Mouse (Mus musculus): ENCODE measurements around the gene Srsf3. TPM values are rescaled to one million over a fixed set of nuclear protein-coding genes. Genes with fewer than 3 reads are reported as not detected.

Gene Srsf3
- polyA plus RNA-seq, 1 experiment from 2014 or later, result 513 TPM

DNA sequence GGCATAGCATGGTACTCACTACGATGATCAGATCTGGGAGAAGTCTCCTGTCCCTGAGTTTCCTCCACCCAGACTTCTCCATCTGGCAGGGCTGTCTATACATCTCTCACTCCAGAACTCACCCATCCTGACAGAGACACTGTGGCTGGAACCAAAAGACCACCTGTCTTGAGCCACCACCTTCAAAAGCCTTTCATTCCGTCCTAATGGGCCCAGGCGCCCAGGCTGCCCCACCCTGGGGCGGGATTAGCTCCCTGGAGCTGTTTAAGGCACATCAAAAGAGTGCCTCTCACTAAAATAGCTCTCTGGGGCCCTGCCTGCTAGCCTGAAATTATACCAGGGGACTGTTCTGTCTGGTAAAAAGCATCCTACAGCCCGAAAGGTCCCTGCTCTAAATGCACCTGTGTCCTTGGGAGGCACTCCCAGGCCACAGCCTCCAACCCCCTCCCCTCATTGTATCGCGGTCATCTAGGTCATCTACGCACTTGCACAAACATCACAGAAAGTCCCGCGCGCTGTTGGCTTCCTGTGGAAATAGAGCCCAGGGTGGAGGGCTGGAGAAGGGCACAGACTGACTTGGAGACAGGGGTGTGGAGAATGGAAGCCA lies 40.4 kb downstream of the Srsf3 start:
- 16% methylated on average over 11 of the region's 11 CpGs for WGBS
- Histone ChIP-seq H3K27ac (replicated peaks) (no peak overlapping the region), H3K9me3 (no peaks in the 10 kb centered on the region), H3K27me3 (no peaks in the 10 kb centered on the region), H3K9ac (no peak overlapping the region), H3K4me2 (no peak overlapping the region), H3K36me3 (no peaks in the 10 kb centered on the region), H3K4me3 (no peak overlapping the region), H3K4me1 (replicated peaks) (peaks cover 22% of the 10 kb centered on the region)
- no peak for ATAC-seq (ENCODE audit: low read depth)

DNA sequence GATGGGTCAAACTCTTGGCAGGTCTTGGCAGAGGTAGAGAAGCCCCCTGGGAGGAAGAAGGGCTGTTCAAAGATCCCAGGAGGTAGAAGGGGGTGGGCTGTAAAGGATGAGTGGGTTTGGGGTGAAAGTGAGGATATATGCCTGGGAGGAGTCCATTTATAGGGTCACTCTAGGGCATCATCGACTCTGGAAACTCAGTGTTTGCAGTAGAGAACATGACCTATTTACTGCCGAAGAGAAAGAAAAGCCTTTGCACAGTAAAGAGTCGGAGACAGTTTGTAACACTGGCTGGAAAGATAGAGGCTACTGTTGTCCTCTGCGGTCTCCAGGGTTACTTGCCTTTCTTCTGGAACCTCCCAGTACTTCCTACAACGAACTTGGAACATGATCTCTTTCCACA lies 40.9 kb downstream of the Srsf3 start:
- H3K36me3 ChIP-seq, result no peaks in the 10 kb centered on the region
- no peak overlapping the region for H3K9ac ChIP-seq
- no peak overlapping the region for H3K4me3 ChIP-seq
- H3K4me2 ChIP-seq, result no peak overlapping the region
- H3K27me3 ChIP-seq, result no peaks in the 10 kb centered on the region
- WGBS, result 37% methylated on average over 5 of the region's 5 CpGs
- H3K4me1 ChIP-seq (replicated peaks), result peaks cover 27% of the 10 kb centered on the region
- H3K9me3 ChIP-seq, result no peaks in the 10 kb centered on the region
- no peak overlapping the region for H3K27ac ChIP-seq (replicated peaks)
- ATAC-seq (ENCODE audit: low read depth), result no peak

DNA sequence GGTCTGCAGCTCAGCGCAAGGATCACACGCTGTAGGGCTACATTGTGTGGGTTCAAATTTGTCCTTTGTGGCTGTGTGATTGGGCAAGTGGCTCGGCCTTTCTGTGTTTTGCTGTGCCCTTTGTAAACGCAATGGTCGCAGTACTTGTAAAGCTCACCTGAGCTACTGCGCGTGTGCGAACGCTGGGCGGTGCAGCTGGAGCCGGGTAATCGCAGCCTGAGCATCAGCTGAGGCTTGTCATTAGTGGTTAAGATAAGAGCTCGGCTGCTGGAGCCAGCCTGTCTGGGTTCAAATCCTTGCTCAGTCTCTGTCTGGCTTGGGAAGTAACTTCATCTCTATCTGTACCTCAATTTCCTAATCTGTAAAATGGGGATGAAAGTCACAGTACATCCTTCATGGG lies 41.7 kb downstream of the Srsf3 start:
- Histone ChIP-seq H3K9me3 (no peaks in the 10 kb centered on the region), H3K9ac (no peak overlapping the region), H3K4me3 (no peak overlapping the region), H3K4me1 (replicated peaks) (peaks cover 35% of the 10 kb centered on the region), H3K36me3 (no peaks in the 10 kb centered on the region), H3K27ac (replicated peaks) (no peak overlapping the region), H3K27me3 (no peaks in the 10 kb centered on the region; the same call in 1 of the 2 replicates), H3K4me2 (no peak overlapping the region)
- WGBS, result 81% methylated on average over 13 of the region's 13 CpGs
- ATAC-seq (ENCODE audit: low read depth), result no peak

DNA sequence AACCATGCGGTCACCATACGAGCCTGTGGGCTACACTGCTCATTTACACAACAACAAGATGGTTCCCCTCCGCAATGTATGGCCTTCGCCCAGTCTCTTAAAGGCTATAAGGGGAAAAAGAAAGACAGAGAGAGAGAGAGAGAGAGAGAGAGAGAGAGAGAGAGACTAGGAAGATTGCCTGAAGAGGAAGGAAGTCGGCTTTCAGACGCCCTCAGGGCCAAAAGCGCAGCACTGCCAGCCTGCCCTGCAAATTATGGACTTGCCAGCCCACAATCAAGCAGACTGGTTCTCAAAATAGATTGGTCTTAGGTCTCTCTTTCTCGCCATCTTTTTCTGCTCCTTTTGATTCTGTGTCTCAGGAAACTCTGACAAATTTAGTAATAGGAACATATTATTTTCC lies 43.8 kb downstream of the Srsf3 start:
- ATAC-seq (ENCODE audit: low read depth), result no peak
- no peak overlapping the region for H3K4me2 ChIP-seq

DNA sequence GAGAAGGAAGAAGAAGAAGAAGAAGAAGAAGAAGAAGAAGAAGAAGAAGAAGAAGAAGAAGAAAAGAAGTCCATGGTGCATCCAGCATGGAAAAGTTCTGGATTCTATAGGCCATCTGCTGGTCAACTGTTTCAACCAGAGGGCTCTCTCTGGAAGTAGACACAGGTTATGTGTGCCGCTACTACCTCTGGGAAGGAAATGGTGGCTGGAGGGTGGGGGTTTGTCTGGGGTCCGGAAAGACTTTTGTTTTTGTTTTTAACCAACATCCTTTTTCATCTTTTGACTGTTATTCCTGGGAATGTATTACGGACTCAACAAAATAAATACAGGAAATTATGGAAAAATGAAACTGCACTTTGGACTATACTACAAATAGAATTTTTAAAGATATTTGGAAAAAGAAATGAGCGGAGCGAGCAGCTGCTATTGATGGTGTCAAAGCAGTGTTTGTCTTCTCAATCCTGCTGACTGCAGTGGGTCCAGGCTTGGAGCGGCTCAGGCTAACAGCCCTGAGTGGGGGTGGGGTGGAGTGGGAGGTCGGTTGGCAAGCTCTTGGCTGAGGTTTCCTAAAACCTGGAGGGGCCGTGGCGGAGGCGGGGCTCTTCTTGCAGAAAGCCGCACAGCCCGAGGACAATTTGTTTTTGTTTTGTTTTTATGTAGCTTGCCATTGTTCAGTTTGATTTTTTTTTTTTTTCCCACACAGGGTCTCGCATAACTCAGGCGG lies 45.5 kb downstream of the Srsf3 start:
- H3K27ac ChIP-seq (replicated peaks), result peak overlapping the region; percentile 65
- no peaks in the 10 kb centered on the region for H3K36me3 ChIP-seq
- peak overlapping the region; percentile 46 for H3K4me2 ChIP-seq
- H3K4me1 ChIP-seq (replicated peaks), result peaks cover 44% of the 10 kb centered on the region
- 21% methylated on average over 14 of the region's 14 CpGs for WGBS
- peak overlapping the region; percentile 49; the same call in 1 of the 2 replicates for H3K9ac ChIP-seq
- ATAC-seq (ENCODE audit: low read depth), result peak; percentile 59; the same call in 1 of the 2 replicates
- peaks cover 20% of the 10 kb centered on the region for H3K27me3 ChIP-seq
- no peaks in the 10 kb centered on the region for H3K9me3 ChIP-seq
- H3K4me3 ChIP-seq, result peak overlapping the region; percentile 15

More for the DNA sequence above, 43.8 kb downstream of the Srsf3 start:
- H3K27me3 ChIP-seq, result peaks cover 8% of the 10 kb centered on the region
- 90% methylated on average over 8 of the region's 8 CpGs for WGBS
- no peak overlapping the region for H3K27ac ChIP-seq (replicated peaks)
- no peaks in the 10 kb centered on the region for H3K36me3 ChIP-seq
- peaks cover 45% of the 10 kb centered on the region for H3K4me1 ChIP-seq (replicated peaks)
- no peak overlapping the region for H3K9ac ChIP-seq
- no peak overlapping the region for H3K4me3 ChIP-seq
- H3K9me3 ChIP-seq, result no peaks in the 10 kb centered on the region

DNA sequence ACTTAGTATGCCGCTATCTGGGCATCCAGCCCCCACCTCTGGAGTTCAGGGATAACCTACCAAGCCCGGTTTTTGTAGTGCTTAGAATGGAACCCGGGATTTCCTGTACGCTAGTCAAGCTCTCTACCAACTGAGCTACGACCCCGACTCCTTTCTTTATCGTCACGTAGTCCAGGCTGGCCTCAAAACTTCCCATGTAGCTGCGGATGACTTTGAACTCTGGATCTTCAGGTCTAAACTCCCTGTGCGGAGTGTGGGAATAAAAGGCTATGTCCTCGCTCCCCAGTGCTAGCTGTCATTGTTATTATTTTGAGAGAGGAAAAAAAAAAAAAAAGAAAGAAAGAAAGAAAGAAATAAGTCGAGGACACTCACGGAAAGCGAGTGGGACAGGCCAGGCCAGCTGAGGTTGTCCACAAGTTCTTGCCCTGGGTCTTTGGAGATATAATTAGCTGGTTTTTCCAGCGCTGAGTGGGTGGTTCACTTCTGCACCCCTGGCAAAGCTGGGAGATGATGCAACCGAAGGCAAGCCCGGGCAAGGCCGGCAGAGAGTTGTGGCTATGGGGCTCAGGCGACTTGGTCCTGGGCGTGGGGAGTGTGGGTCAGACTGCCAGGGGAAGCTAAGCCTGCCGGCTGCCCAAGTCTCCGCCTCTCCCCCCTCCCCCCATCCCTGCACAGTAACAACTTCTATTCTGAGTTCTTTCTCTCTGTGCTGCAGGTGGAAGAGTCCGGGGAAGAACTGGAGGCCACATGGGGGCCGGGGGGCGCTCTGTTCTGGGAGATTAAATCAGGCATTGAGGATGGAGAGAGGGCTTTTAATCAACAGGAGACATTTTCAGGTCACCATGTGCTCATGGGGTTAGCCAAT lies 46.3 kb downstream of the Srsf3 start:
- Histone ChIP-seq H3K36me3 (no peaks in the 10 kb centered on the region), H3K27me3 (peaks cover 20% of the 10 kb centered on the region), H3K9ac (peak overlapping the region; percentile 49; the same call in 1 of the 2 replicates), H3K4me3 (peak overlapping the region; percentile 15), H3K4me1 (replicated peaks) (peaks cover 36% of the 10 kb centered on the region), H3K27ac (replicated peaks) (peak overlapping the region; percentile 65), H3K9me3 (no peaks in the 10 kb centered on the region), H3K4me2 (peak overlapping the region; percentile 46)
- 0 out of 2 replicates have a peak, but pooled peaks have one; percentile 12 for ATAC-seq (ENCODE audit: low read depth)
- WGBS, result 6% methylated on average over 25 of the region's 25 CpGs

DNA sequence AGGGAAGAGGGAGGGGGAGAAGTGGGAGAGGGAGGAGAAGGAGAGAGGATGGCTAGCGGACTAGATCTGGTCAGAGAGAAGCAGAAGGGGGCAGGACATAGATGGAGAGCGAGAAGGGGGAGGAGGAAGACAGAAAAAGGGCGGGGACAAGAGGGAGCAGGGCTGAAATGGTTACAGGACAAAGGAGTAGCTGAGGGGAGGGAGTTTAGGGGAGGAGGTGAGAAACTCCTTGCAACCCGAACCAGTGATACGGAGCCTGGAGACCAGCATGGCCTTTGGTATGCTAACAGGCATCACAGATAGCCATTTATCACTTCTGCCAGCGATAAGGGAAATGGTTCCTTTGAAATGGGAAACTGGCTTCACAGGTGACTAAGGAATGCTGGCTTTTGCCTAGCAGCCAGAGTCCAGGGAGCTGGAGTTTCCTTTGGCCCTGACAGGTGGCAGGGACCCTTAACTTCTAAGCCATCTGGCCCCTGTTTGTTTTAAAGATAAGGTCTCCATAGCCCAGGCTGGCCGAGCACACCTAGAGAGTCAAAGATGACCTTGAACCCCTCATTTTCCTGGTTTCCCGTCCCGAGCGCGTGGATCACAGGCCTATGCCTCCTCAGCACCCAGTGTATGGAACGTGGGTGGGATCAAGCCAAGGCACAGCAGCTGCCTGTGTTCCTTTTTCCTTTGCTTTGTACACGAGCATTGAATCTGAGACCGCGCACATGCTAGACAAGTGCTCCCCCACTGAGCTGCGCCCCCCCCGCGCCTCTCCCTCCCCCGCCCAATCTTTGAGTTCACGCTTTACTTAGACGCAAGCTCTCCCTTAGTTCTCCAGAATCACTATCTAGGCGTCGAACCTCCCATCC lies 48.6 kb downstream of the Srsf3 start:
- no peaks in the 10 kb centered on the region for H3K36me3 ChIP-seq
- ATAC-seq (ENCODE audit: low read depth), result 0 out of 2 replicates have a peak, but pooled peaks have one; percentile 62

DNA sequence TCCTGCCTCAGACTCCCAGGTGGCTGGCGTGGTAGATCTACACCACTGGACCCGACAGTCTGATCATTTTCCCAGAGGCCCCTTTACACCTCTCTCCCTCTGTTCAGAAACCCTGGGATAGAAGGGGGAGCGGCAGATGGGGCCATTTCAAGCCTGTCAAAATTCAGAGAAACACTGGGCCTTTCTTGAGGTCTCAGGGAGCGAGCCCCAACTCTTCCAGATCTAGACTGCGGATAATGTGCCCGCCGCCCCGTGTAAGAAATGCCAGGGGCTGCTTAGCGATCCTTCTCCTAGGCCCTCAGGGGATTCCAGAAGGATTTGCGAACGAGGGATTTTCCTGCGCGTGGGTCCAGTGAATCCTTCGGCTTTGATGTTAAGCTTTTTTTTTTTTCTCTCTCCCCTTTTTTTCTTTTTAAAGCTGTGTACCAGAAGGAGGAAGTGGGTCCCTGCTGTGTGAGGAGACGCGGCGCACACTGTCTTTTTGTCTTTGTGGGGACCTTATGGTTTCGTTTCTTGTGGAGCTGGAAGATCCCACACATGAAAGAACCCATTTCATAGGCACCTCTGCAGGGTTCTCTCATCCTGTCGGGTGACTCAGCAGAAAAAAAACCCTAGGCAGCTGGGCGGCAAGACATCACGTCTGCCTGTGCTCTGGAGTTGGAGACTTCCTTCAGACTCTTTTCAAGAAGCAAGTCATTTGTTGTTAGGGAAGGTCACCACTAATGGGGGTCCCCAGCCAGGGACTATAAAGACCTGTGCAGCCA lies 49.4 kb downstream of the Srsf3 start:
- Histone ChIP-seq H3K9me3 (no peaks in the 10 kb centered on the region), H3K4me1 (replicated peaks) (peaks cover 36% of the 10 kb centered on the region), H3K9ac (peak overlapping the region; percentile 60), H3K36me3 (no peaks in the 10 kb centered on the region), H3K4me3 (no peak overlapping the region), H3K27me3 (peaks cover 20% of the 10 kb centered on the region), H3K4me2 (peak overlapping the region; percentile 40), H3K27ac (replicated peaks) (0 out of 2 replicates have a peak overlapping the region, but pooled peaks have one; percentile 23)
- ATAC-seq (ENCODE audit: low read depth), result peak; percentile 24; the same call in 1 of the 2 replicates
- WGBS, result 4% methylated on average over 21 of the region's 21 CpGs

More for the DNA sequence above, 48.6 kb downstream of the Srsf3 start:
- Histone ChIP-seq H3K27ac (replicated peaks) (0 out of 2 replicates have a peak overlapping the region, but pooled peaks have one; percentile 23), H3K27me3 (peaks cover 20% of the 10 kb centered on the region), H3K4me1 (replicated peaks) (peaks cover 36% of the 10 kb centered on the region), H3K4me3 (no peak overlapping the region), H3K9ac (no peak overlapping the region), H3K4me2 (peak overlapping the region; percentile 40), H3K9me3 (no peaks in the 10 kb centered on the region)
- 3% methylated on average over 22 of the region's 23 CpGs for WGBS

DNA sequence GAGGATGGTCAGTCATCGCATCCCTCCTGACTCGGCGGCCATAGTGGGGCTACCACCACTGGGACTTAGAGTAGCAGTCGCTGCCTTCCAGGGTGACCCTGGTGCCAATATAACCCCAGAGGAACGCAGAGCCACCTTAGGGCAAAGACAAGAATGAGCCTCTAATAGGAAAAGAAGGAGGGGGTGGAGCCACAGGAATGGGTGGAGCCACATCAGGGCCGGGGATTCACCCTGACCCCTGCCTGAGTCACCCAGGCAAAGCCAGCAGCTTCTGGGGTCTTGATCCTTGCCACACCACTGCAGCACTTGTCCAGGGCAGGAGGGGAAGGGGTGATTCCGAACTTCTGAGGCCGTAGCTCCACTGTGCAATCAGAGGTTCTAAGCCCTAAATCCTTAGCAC lies 51.2 kb downstream of the Srsf3 start:
- peaks cover 30% of the 10 kb centered on the region for H3K4me1 ChIP-seq (replicated peaks)
- no peaks in the 10 kb centered on the region for H3K9me3 ChIP-seq
- ATAC-seq (ENCODE audit: low read depth), result no peak
- peaks cover 20% of the 10 kb centered on the region for H3K27me3 ChIP-seq
- WGBS, result 88% methylated on average over 8 of the region's 8 CpGs
- H3K36me3 ChIP-seq, result no peaks in the 10 kb centered on the region
- H3K4me2 ChIP-seq, result no peak overlapping the region
- no peak overlapping the region for H3K4me3 ChIP-seq
- no peak overlapping the region for H3K9ac ChIP-seq
- H3K27ac ChIP-seq (replicated peaks), result no peak overlapping the region

DNA sequence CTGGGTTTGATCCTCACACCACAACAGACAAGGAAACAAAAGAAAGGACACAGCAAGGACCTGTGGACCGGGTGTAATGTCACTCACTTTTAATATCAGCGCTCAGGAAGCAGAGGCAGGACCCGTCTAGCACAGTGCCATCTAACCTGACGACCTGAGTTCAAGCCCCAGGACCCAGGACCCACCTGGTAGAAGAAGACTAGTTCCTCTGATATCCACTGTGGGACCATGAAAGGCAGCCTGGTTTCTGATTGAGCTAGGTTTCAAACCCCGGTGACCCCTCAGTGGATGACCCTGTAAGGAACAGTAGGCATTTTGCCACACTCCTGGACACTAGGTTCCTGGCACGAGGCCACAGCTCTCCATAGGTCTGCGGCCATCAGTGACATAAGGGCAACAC lies 52.2 kb downstream of the Srsf3 start:
- Histone ChIP-seq H3K27me3 (peaks cover 20% of the 10 kb centered on the region), H3K4me1 (replicated peaks) (peaks cover 24% of the 10 kb centered on the region), H3K36me3 (no peaks in the 10 kb centered on the region), H3K27ac (replicated peaks) (no peak overlapping the region), H3K9ac (no peak overlapping the region), H3K4me3 (no peak overlapping the region), H3K9me3 (no peaks in the 10 kb centered on the region), H3K4me2 (no peak overlapping the region)
- no peak for ATAC-seq (ENCODE audit: low read depth)
- 93% methylated on average over 7 of the region's 7 CpGs for WGBS

DNA sequence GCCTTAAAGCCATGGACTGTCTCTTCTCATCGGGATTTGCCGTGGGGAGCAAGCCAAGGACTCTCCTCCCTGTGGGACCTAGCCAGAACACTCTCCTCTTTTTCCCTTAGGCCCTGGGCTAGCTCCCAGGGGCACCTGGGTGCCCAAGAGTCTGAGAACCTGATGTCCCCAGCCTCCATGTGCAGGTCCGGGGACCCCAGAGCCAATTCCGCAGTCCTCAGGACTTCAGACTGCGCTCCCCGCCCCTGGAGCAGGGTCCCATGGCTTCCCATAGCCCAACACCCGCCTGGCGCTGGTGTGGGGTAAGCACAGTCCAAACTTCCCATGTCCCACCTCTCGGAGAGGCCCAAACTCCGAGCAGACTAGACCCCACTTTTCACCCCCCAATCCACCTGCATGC lies 52.8 kb downstream of the Srsf3 start:
- Histone ChIP-seq H3K36me3 (no peaks in the 10 kb centered on the region), H3K4me3 (no peak overlapping the region), H3K27me3 (peaks cover 20% of the 10 kb centered on the region), H3K4me2 (no peak overlapping the region), H3K4me1 (replicated peaks) (peaks cover 24% of the 10 kb centered on the region), H3K9ac (no peak overlapping the region), H3K9me3 (no peaks in the 10 kb centered on the region), H3K27ac (replicated peaks) (no peak overlapping the region)
- WGBS, result 84% methylated on average over 10 of the region's 10 CpGs
- no peak for ATAC-seq (ENCODE audit: low read depth)

Measured in neural tube, embryonic 13.5 days (tissue).